Mouse (Mus musculus) embryo, embryonic 10 days (tissue): Measurements from ENCODE around the gene Churc1.
A peak's percentile ranks its signal among the peaks of the same experiment; 100 is the strongest.

Source experiments
- DNase-seq: peaks from one replicate; pipeline ENCODE4 v3.0.0-alpha.2; 2015; ENCODE audit warnings: low spot score

Churc1 gene

GRCm38 (mm10) chr12:76795350-76795749 lies 30.0 kb downstream of the Churc1 start, which contains the start of gene Gpx2:
TSS of gene Gpx2 (minus strand) at chr12:76795554.
- DNase-seq, result no peak

GRCm38 (mm10) chr12:76796938-76797539 lies 31.7 kb downstream of the Churc1 start:
- DNase-seq, result no peak

GRCm38 (mm10) chr12:76798008-76798720 lies 32.8 kb downstream of the Churc1 start:
- DNase-seq, result no peak

GRCm38 (mm10) chr12:76803028-76803427 lies 37.7 kb downstream of the Churc1 start:
- DNase-seq, result no peak

- peak; percentile 77 for DNase-seq
Observed at GRCm38 (mm10) chr12:76803700-76804252, 38.4 kb downstream of the Churc1 start.

- DNase-seq, result no peak
Observed at GRCm38 (mm10) chr12:76805056-76805811, 39.9 kb downstream of the Churc1 start.

- DNase-seq, result no peak
Observed at GRCm38 (mm10) chr12:76807796-76808195, 42.5 kb downstream of the Churc1 start.

GRCm38 (mm10) chr12:76810491-76810890 lies 45.2 kb downstream of the Churc1 start:
- DNase-seq, result no peak

- DNase-seq, result no peak
Observed at GRCm38 (mm10) chr12:76811006-76811405, 45.7 kb downstream of the Churc1 start.

GRCm38 (mm10) chr12:76813543-76813942 lies 48.2 kb downstream of the Churc1 start:
- no peak for DNase-seq

- no peak for DNase-seq
Observed at GRCm38 (mm10) chr12:76814120-76814519, 48.8 kb downstream of the Churc1 start.

- no peak for DNase-seq
Observed at GRCm38 (mm10) chr12:76816720-76817119, 51.4 kb downstream of the Churc1 start.

- no peak for DNase-seq
Observed at GRCm38 (mm10) chr12:76817176-76817575, 51.8 kb downstream of the Churc1 start.

- peak; percentile 51 for DNase-seq
Observed at GRCm38 (mm10) chr12:76818120-76818519, 52.8 kb downstream of the Churc1 start.

- DNase-seq, result no peak
Observed at GRCm38 (mm10) chr12:76818908-76819307, 53.6 kb downstream of the Churc1 start.

- DNase-seq, result no peak
Observed at GRCm38 (mm10) chr12:76819816-76820215, 54.5 kb downstream of the Churc1 start.

GRCm38 (mm10) chr12:76820615-76821014 lies 55.3 kb downstream of the Churc1 start:
- DNase-seq, result no peak

GRCm38 (mm10) chr12:76822002-76822650 lies 56.8 kb downstream of the Churc1 start:
- peak; percentile 45 for DNase-seq

GRCm38 (mm10) chr12:76822651-76823041 lies 57.3 kb downstream of the Churc1 start, which contains the start of gene Rab15:
TSS of gene Rab15 (minus strand) at chr12:76822908.
- peak; percentile 27 for DNase-seq

- no peak for DNase-seq
Observed at GRCm38 (mm10) chr12:76825283-76825682, 59.9 kb downstream of the Churc1 start.

GRCm38 (mm10) chr12:76832704-76833103 lies 67.4 kb downstream of the Churc1 start:
- peak; percentile 81 for DNase-seq
